Mouse (Mus musculus) layer of hippocampus, adult 9-10 months (tissue): ENCODE measurements around the gene Lrig2.

Experiments used
- DNase-seq: peaks from one replicate; pipeline ENCODE4 v3.0.0; 2022; ENCODE audit warnings: low spot score

Lrig2 gene

DNA sequence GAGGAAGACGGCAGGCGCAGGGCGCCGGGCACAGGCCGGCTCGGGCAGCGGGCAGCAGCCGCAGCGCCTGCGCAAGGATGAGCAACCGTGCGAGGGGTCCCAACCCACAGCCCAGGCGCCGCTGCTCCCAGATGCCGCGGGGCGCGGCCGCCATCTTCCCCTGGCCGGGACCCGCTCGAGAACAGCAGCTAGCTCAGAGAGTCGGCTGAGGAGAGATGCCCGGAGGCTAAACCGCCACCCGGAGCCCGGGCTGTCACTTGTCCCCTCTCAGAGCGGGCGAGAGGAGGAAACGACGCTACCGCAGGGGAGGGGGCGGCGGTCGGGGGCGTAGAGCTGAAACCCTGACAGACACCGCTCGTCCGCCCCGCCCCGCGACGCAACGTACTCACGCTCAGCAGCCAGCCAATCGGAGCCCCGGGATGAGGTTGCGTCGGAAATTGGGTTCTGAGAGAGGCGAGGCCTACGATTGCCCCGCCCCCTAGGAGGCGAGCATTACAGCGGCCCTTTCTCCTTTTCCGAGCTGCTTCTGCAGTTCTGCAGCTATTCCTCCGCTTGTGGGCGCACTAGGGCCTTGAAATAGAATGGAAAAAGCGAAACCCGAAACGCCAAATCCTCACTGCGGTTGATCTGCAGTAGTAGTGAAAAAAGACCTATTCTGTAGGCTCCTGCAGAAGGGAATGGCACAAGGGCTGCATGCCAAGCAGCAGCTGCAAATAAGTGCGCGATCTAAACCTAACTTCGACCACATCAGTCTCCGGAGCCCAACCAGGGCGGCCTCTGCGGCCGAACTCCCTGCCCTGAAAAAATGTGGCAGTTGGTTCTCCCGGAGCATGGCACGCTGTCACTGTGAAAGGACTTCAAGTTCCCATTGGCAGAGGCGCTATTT is at the start of gene Lrig2:
Lrig2 (minus strand) TSS at position 381 of the 886 bp plus-strand sequence.
- DNase-seq = peak; percentile 99

- no peak for DNase-seq
Measured at GRCm38 (mm10) chr3:104556624-104557023, 44.9 kb upstream of the Lrig2 start.

GRCm38 (mm10) chr3:104550594-104550993 is 38.9 kb upstream of the Lrig2 start:
- DNase-seq = no peak

DNA sequence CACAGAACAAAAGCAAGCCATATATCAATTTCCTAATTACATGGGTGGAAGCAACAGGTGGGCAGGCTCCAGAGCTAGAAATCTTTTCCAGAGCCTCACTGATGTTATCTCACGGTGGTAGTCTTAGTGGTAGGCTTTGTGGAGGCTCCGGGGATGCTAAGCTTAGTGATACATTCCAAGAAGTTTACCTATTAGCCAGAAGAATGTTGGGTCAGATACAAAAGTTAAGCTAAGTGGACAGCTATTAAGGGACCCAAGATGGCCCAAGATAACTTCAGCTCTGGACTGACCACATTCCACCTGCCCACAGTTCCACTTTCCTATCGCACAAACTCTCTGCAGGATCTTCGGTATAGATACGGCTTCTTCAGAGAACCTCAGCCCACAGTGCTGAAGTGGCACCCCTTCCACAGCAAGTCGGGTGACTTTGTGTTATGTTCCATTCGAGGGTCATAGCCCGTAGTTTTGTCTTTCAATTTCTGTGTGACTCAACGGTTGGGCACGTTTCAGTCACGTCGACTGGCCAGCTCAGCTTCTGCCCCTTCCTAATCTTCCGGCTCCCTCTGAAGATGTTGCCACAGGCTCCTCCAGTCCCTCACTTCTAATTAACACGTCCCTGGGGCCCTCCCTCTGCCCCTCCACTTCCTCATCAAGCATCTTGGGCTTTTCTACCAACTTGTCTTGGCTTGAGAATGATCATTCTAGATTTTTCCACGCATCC is 36.8 kb upstream of the Lrig2 start:
- DNase-seq = no peak

- DNase-seq = no peak
Measured at GRCm38 (mm10) chr3:104543825-104544224, 32.1 kb upstream of the Lrig2 start.

GRCm38 (mm10) chr3:104542065-104542429 is 30.3 kb upstream of the Lrig2 start:
- no peak for DNase-seq

DNA sequence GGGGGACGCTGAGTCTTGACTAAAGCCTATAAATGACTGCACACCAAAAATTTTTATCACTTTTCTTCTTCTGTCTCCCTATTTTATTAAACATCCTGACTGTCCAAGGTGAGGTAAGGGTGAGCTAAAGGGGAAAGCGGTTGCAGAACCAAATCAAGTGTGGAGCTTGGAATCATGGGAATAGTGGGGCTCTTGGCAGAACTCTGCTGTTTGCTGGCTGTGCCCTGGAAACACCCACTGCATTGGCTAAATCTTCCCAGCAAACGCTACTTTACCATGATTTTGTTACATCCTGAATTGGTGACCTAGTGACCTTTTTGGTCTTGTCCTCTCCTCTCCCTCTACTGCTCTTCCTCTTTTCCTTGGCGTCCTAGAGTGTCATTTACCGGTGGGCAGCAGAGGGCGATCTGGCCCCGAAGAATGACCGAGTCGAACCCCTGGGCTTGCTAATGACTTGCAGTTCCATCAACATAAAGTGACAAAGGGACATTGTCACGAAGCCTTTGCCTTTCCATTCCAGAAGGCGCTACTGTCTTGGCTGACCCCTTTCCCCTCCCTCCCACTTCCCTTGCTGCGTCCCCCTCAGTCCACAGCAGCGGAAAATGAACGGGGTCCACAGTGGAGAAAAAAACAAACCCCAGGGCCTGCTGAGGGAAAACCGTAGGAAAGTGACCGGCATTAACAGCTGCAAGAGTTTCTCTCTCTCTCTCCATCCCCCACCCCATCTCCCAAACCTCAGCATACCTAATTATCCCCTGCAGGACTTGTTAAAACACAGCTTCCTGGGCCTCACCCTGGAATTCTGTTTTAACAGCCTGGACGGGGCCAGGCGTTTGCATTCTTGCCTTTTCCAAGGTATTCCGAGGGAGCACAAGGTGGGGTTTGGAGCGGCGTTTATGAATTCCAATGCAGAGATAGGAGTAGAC is 29.7 kb upstream of the Lrig2 start:
- DNase-seq = peak; percentile 79

DNA sequence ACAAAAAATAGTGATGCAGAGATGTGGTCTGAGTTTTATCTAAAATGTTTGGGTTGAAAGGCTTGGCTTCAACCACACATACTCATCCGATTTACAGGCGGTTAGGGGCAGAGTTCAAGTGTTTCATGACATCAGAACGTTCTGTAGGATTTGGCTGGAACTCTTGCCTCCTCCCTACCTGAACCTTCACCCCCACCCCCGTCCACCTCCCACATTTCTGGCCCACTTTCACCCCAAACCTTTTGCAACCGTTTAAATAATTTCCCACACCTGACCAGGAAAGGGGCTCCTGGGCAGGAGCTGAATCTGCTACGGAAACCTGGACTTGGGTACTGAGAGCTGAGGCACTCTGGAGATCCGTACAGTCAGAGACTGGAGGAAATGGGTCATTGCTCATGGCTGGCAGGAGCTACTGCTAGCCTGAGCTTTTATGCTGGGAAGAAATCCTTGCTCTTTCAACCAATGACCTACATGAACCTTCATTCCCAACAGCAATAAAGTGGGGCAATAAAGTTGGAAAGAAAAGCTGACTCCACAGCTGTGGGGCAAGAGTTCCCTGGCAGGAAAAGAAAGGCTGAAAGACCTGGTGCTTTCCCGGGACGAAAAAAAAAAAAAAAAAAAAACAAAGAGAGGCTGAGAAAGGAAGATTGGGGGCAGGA is 28.9 kb upstream of the Lrig2 start:
- DNase-seq = no peak

DNA sequence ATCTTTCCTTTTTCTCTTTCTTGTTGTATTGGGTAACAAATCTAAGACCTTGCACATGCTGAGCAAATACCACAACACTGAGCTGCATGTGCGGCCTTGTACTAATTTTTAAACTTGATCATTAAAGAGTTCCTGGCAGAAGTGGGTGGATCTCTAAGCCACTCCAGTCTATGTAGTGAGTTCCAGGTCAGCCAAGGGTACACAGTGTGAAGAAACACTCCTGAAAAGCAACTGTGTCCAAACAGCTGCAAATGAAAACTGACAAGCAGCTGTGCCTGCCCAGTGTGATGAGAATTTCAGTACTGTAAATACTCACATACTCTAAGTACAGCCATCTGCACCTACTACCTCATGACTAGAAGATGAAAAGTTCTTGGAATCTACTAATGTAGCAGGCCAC is 21.5 kb upstream of the Lrig2 start:
- no peak for DNase-seq

DNA sequence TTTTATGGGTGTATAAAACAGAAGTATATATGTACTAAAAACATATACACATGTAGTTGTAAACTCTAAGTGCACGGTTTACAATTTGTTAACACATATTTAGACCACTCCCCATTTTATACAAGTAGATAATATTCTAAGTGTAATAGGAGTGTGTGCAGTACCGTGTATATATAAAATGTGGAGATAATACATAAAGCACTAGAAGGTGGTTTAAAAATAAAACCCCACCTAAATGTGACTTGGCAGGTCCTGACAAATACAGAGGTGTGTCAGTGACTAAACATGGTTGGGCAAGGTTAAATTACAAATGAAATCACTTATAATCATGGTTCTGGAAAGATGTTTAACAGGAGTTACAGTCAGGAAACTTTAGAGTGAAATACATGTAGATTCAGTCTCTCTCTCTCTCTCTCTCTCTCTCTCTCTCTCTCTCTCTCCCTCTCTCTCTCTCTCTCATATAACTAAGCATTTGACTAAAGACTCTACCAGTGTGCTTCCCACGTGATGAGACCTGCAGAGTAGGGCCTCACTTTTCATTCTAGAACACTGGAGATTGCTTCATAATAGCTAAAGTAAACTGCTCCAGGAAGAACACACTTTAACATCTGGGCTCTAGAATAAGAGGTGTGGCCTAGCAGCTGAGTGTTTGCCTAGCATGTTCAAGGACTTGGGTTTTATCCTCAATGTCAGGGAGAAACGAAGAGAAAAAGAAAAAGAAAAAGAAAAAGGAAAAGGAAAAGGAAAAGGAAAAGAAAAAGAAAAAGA is 14.6 kb upstream of the Lrig2 start:
- DNase-seq = no peak

- DNase-seq = no peak
Measured at GRCm38 (mm10) chr3:104525516-104525915, 13.8 kb upstream of the Lrig2 start.

GRCm38 (mm10) chr3:104525029-104525428 is 13.3 kb upstream of the Lrig2 start:
- no peak for DNase-seq

- no peak for DNase-seq
Measured at GRCm38 (mm10) chr3:104523333-104523871, 11.7 kb upstream of the Lrig2 start.

DNA sequence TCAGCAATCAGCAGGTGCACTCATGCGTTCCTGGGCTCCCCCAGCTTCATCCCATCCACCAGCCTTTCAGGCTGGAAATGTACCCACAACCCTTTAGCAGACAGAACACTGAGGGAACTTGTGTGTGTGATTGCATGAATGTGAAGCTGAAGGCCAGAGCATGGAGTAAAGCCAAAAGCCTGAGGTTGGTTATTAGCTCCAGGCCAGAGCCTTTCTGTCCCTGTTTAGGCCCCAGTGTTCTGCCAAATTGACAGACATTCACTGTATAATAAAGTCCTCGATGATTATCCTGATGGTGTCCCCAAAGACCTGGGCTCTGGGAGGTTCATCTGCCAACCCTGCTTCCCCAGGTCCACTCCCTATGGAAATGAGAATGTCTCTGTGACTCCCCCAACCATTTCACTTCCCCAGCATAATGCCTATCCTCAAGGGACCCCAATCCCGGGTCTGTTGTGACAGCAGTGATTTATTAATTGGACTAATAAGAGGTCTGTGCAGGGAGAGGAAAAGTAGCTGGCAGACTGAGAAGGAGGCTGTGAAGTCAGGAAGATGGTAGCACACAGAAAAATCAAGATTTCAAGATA is 9.7 kb upstream of the Lrig2 start:
- DNase-seq = no peak

DNA sequence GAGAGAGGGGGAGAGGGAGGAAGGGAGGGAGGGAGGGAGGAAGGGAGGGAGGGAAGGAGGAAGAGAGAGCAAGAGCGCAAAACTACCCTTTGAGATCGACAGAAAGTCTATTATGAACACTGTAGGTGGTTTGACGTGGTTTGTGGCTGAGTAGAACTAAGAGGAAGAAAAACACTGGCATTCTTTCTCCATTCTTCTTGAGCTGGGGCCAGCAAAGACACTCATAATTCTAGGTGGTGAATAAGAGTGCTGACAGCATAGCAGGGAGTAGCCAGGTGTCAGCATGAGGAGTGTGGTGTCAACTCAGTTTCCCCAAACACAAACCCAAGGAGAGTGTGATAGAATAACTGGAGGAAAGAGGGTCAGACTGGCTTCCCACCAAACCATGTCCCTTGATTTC is 8.8 kb upstream of the Lrig2 start:
- no peak for DNase-seq

DNA sequence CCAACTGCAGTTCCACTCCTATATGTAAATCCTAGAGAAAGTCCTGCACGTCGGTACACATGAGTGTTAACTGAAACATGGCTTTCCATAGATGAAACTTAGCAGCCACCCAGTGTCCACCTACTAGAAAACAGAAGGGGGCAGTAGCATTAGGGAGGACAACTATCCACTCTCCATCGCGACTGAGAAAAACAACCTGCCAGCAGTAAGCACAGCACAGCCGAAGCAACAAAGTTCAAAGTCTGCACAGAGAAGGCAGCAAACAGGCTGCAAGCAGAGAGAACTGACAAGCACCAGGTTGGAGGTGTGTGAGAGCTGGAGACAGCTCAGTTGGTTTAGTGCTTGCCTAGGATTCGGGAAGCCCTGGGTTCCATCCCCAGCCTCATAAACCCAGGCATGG is 7.2 kb upstream of the Lrig2 start:
- DNase-seq = no peak

DNA sequence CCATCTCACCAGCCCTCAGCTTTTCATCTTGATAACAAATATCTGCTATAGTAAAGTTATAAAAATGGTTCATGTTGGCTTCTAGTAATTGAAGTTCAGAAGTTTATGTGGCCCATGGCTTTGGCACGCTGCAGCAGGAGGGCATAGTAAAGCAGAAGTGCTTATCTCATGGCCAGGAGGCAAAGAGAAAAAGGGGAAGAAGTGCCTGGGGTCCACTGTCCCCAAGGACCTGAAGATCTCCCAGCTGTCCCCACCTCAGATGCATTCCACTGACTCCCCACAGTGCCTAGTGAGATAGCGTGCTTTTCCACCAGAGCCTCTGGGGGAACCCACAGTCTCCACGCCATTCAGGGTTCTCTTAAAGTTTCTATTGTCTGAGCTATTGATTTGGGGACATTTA is 6.7 kb upstream of the Lrig2 start:
- DNase-seq = no peak

- no peak for DNase-seq
Measured at GRCm38 (mm10) chr3:104517161-104517560, 5.4 kb upstream of the Lrig2 start.

- no peak for DNase-seq
Measured at GRCm38 (mm10) chr3:104514510-104514909, 2.8 kb upstream of the Lrig2 start.

- no peak for DNase-seq
Measured at GRCm38 (mm10) chr3:104512424-104512748, 668 bp upstream of the Lrig2 start.
